Mouse (Mus musculus) mesoderm, embryonic 11.5 days (tissue): ENCODE measurements around the gene Gm6176.
"Not testable (repeated sequence)": the region's sequence is repeated elsewhere in the genome, so short reads cannot be mapped to it uniquely, and the experiment has no call there.

Experiments
- DNase-seq: peaks from one replicate; pipeline ENCODE4 v3.0.0-alpha.2; 2012; ENCODE audit warnings: low read depth, low spot score

Gm6176 gene

GRCm38 (mm10) chr7:22056205-22056604 is at the start of gene Gm6176:
Gene Gm6176 (minus strand): TSS chr7:22056305.
- not testable (repeated sequence) for DNase-seq

GRCm38 (mm10) chr7:22068757-22069156 is 12.7 kb upstream of the Gm6176 start, which contains the start of gene Vmn1r139:
Gene Vmn1r139 (plus strand): TSS chr7:22069057.
- DNase-seq, result not testable (repeated sequence)

GRCm38 (mm10) chr7:22028797-22029196 is 27.3 kb downstream of the Gm6176 start, which contains the start of gene Vmn1r138:
Gene Vmn1r138 (minus strand): TSS chr7:22028897.
- not testable (repeated sequence) for DNase-seq
